Mouse (Mus musculus) liver, embryonic 12.5 days (tissue): ENCODE measurements around the gene Ezh2. TPM values are rescaled to one million over a fixed set of nuclear protein-coding genes. Genes with fewer than 3 reads are reported as not detected.

Source experiments
- ATAC-seq: fragments of 200-750 bp; cut with Nextera tagmentation; 2 replicates; pipeline ENCODE4 v1.8.0; 2017; ENCODE audit warnings: moderate number of reproducible peaks, mild to moderate bottlenecking, moderate library complexity
- H3K27ac ChIP-seq: fragments of 300-500 bp; sonication (generic); 2 replicates; pipeline ENCODE4 v1.5.1; 2016; ENCODE audit warnings: mild to moderate bottlenecking
- H3K27me3 ChIP-seq: fragments of 300-500 bp; sonication (generic); replicated peaks from 2 replicates; pipeline ENCODE4 v1.6.1; 2016; ENCODE audit warnings: mild to moderate bottlenecking, moderate library complexity
- H3K36me3 ChIP-seq: fragments of 300-500 bp; sonication (generic); 2 replicates; pipeline ENCODE4 v1.6.1; 2016; ENCODE audit warnings: mild to moderate bottlenecking, moderate library complexity
- H3K4me1 ChIP-seq: fragments of 300-500 bp; sonication (generic); 2 replicates; pipeline ENCODE4 v1.6.1; 2016
- H3K4me2 ChIP-seq: fragments of 300-500 bp; sonication (generic); 2 replicates; pipeline ENCODE4 v1.6.1; 2016; ENCODE audit warnings: mild to moderate bottlenecking, moderate library complexity
- H3K4me3 ChIP-seq: fragments of 300-500 bp; sonication (generic); 2 replicates; pipeline ENCODE4 v1.5.1; 2016; ENCODE audit warnings: mild to moderate bottlenecking, moderate library complexity
- H3K9ac ChIP-seq: fragments of 300-500 bp; sonication (generic); 2 replicates; pipeline ENCODE4 v1.6.1; 2016; ENCODE audit warnings: mild to moderate bottlenecking, moderate library complexity
- H3K9me3 ChIP-seq: fragments of 300-500 bp; sonication (generic); replicated peaks from 2 replicates; pipeline ENCODE4 v1.6.1; 2016; ENCODE audit warnings: mild to moderate bottlenecking, moderate library complexity
- WGBS: fragments of 180-500 bp; shearing (Covaris S2); methylation state at CpG from one replicate; pipeline ENCODE4 v1.1.7; 2016; ENCODE audit not compliant: insufficient replicate concordance; 5-methylcytosine and 5-hydroxymethylcytosine counted together
- polyA plus RNA-seq: library from polyadenylated mRNA; unstranded; fragments of >200 nt; fragmentation: Nextera tagmentation; extraction: Ambion mirVana; gene quantifications from 2 replicates; pipeline ENCODE4 v1.2.1, GENCODE M21; 2016

Ezh2 gene
- polyA plus RNA-seq, 1 experiment from 2014 or later: 78.7 TPM

DNA sequence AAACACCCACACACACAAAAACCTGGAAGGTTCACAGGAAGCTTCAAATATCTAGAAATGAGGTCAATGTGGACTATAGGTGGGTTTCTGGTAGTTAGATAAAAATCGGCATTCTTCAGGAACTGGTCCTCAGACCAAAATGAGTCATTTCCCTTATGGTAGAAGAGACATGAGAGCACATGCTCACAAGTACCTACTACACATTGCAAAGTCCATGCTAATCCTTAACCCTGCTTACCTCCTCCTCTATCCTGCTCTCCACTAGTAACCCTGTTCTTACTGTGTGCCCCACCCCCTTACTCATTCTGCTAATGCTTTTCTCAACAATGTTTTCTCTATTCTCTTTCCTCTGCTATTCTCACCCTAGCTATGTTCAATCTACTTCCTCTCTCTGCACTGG, 67.5 kb downstream of the Ezh2 start:
- no peak overlapping the region for H3K27ac ChIP-seq
- H3K4me1 ChIP-seq: no peaks in the 10 kb centered on the region
- H3K9me3 ChIP-seq: no peaks in the 10 kb centered on the region
- peaks cover 100% of the 10 kb centered on the region for H3K36me3 ChIP-seq
- no peak overlapping the region for H3K4me3 ChIP-seq
- WGBS: 40% methylated on average over 1 of the region's 1 CpGs
- no peak for ATAC-seq
- H3K4me2 ChIP-seq: no peak overlapping the region
- H3K9ac ChIP-seq: no peak overlapping the region
- H3K27me3 ChIP-seq: no peaks in the 10 kb centered on the region

DNA sequence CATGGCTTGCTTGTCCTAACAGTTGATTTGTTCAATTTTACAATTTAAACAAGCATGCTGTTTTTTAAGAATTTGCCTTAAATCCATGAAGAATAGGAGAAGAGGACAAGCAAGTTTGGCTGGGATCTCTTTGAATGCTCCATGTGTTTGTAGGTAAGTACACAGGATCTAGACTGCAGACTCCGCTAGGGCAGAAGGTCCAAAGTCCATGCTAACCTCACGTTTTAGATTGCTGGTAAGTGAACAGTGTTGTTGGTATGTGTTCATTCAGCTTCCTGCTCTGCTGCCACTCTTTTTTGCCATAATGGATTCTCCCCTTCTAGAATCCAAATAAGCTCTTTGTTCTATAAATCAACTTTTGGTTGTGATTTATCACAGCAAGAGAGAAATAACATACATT, 68.0 kb downstream of the Ezh2 start:
- 79% methylated on average over 2 of the region's 2 CpGs for WGBS
- no peak overlapping the region for H3K27ac ChIP-seq
- peaks cover 100% of the 10 kb centered on the region for H3K36me3 ChIP-seq
- H3K9me3 ChIP-seq: no peaks in the 10 kb centered on the region
- no peak overlapping the region for H3K4me2 ChIP-seq
- no peak overlapping the region for H3K4me3 ChIP-seq
- H3K27me3 ChIP-seq: no peaks in the 10 kb centered on the region
- ATAC-seq: no peak
- H3K9ac ChIP-seq: no peak overlapping the region
- no peaks in the 10 kb centered on the region for H3K4me1 ChIP-seq

DNA sequence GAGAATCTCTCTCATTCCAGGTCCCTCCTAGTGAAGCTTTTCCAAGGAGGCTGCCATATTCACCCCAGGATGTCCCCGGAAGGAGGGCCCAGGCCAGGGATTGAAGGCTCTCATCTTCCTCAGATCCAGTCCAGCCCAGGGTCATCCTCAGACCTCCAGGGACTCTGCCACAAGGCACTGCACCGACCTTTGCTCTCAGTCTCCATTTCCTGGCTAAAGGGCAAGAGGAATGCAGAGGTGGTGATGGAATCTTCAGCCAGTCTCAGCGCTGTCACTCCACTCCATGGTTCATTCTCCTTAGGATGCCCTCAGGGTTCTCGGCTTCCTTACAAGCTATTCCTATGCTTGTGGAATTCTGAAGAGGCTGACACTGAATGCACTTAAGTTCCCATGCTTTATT, 68.7 kb downstream of the Ezh2 start:
- Histone ChIP-seq H3K4me1 (no peaks in the 10 kb centered on the region), H3K9me3 (no peaks in the 10 kb centered on the region), H3K27ac (no peak overlapping the region), H3K9ac (no peak overlapping the region), H3K27me3 (no peaks in the 10 kb centered on the region), H3K4me3 (no peak overlapping the region), H3K36me3 (peaks cover 100% of the 10 kb centered on the region), H3K4me2 (no peak overlapping the region)
- 83% methylated on average over 4 of the region's 4 CpGs for WGBS
- peak; percentile 40; the same call in 1 of the 2 replicates for ATAC-seq

DNA sequence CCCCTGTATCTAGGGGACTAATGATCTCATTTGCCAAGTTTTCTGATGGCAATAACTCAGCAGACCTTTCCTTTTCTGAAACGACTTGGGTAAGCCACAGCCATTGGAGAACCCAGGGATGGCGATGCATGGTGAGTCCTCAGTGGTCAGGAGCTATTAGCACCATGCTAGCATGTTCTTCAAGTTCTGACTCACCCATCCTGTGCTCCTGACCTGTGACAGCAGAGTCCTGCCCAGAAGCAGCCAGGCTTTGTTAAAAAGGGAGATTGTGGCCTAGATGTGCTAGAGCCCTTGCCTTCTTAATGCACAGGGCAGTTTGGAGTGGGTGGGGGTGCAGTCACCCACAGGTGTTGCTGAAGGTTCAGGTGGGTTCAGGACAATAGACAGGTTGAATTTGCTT, 70.1 kb downstream of the Ezh2 start:
- ATAC-seq: no peak
- WGBS: 77% methylated on average over 2 of the region's 2 CpGs
- Histone ChIP-seq H3K27me3 (no peaks in the 10 kb centered on the region), H3K9ac (no peak overlapping the region), H3K4me1 (no peaks in the 10 kb centered on the region), H3K27ac (no peak overlapping the region), H3K36me3 (peaks cover 98% of the 10 kb centered on the region), H3K4me2 (no peak overlapping the region), H3K9me3 (no peaks in the 10 kb centered on the region), H3K4me3 (no peak overlapping the region)

DNA sequence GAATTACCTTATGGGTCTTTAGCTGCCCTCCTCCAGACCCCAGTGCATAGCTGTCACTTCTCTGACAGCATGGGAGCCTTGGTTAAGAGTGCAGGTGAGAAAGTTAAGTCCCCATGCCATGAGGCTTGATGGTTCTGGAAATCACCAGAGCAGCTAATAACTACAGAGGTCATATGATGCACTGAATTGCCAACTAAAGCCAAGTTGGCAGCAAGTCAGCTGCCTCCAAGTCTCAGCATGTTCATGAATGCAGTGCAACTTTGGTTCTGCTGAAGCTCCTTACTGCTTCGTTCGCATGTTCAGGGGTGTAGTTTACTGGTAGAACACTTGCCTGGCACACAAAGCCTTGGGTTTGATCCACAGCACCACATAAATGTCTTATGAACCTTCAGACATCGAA, 72.7 kb downstream of the Ezh2 start:
- Histone ChIP-seq H3K36me3 (peaks cover 96% of the 10 kb centered on the region), H3K4me3 (no peak overlapping the region), H3K27ac (no peak overlapping the region), H3K4me1 (no peaks in the 10 kb centered on the region), H3K9me3 (no peaks in the 10 kb centered on the region), H3K27me3 (no peaks in the 10 kb centered on the region), H3K9ac (no peak overlapping the region), H3K4me2 (no peak overlapping the region)
- no peak for ATAC-seq
- 87% methylated on average over 3 of the region's 3 CpGs for WGBS

DNA sequence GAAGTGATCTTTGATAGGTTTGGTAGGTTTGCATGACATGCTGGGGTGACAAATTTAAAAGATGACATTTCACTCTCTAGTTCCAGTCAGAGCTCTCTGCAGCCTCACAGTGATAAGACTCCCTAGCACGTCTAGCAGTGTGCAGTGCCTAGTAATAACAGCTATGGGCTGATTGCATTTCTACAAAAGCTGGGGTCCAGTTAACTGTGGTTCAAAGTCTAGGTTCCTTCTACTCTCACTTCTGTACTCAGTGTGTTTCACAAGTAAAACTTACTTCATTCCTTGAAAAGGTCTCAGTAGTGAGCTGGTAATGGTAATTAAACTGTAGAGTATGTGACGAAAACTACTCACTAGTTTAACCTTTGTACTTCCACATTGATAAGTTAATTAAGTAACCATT, 75.1 kb downstream of the Ezh2 start:
- Histone ChIP-seq H3K4me2 (no peak overlapping the region), H3K4me3 (no peak overlapping the region), H3K36me3 (peaks cover 96% of the 10 kb centered on the region), H3K4me1 (no peaks in the 10 kb centered on the region), H3K27me3 (no peaks in the 10 kb centered on the region), H3K9ac (no peak overlapping the region), H3K9me3 (no peaks in the 10 kb centered on the region), H3K27ac (no peak overlapping the region)
- no peak for ATAC-seq
- 72% methylated on average over 2 of the region's 2 CpGs for WGBS

DNA sequence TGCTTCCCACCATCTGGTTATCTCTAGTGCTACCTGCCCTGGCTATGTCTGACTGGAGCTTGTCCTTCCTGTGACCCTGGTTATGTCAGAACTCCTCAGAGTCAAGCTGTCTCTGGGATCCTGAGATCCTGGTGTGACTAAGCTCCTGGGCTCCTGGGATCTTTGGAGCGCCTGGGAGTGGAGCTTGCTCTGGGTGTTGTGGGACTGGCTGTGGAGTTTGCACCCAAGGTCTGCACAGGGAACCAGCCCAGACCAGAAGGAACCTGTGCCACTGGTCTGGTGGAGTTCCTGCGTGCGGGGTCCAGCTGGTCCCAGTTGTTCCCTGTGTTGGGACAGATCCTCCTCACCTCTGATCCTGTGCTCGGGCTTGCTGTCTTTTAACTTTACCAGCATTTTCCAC, 100.6 kb downstream of the Ezh2 start:
- H3K27me3 ChIP-seq: no peaks in the 10 kb centered on the region
- H3K9ac ChIP-seq: no peak overlapping the region
- no peak for ATAC-seq
- no peak overlapping the region for H3K4me3 ChIP-seq
- H3K27ac ChIP-seq: no peak overlapping the region
- no peaks in the 10 kb centered on the region for H3K9me3 ChIP-seq
- no peak overlapping the region for H3K4me2 ChIP-seq
- no peaks in the 10 kb centered on the region for H3K4me1 ChIP-seq
- WGBS: 86% methylated on average over 4 of the region's 4 CpGs
- H3K36me3 ChIP-seq: peaks cover 24% of the 10 kb centered on the region; the same call in 1 of the 2 replicates

DNA sequence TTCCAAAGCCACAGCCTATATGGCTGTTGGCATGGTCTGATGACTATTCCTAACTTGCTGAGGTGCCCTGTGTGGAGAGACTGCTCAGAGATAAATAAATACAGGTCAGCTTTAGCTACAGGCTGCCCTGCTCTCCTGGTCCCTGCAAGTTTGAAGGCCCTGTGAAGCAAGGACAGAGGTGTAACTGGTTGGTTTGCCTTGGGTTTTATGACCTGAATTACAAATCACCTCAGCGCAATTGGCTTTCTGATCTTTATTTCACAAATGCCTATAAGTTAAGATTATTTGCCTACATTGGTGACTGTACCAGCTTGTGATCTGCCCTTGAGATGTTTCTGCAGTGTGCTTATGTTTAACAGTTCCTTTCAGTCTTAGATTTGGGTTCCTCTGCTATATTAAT, 113.1 kb downstream of the Ezh2 start:
- no peak overlapping the region for H3K27ac ChIP-seq
- 86% methylated on average over 1 of the region's 1 CpGs for WGBS
- ATAC-seq: no peak
- H3K9me3 ChIP-seq: no peaks in the 10 kb centered on the region
- peaks cover 20% of the 10 kb centered on the region for H3K36me3 ChIP-seq
- H3K9ac ChIP-seq: no peak overlapping the region
- H3K4me1 ChIP-seq: peaks cover 4% of the 10 kb centered on the region; the same call in 1 of the 2 replicates
- H3K4me2 ChIP-seq: no peak overlapping the region
- H3K27me3 ChIP-seq: no peaks in the 10 kb centered on the region
- H3K4me3 ChIP-seq: no peak overlapping the region

Other genes starting within 250 kb of the Ezh2 start
- gene Cul1, start 141.9 kb downstream of the Ezh2 start, polyA plus RNA-seq: 95.5 and 99.5 TPM in 2 replicates
- gene Pdia4, start 218.1 kb upstream of the Ezh2 start, polyA plus RNA-seq: 142 and 147 TPM in 2 replicates
- 0.99 and 1.0 TPM in 2 replicates for gene Zfp786, start 235.5 kb upstream of the Ezh2 start, polyA plus RNA-seq
- gene Zfp398, start 240.3 kb upstream of the Ezh2 start, polyA plus RNA-seq: 3.0 and 3.7 TPM in 2 replicates